Mouse (Mus musculus): ENCODE data around the gene Styxl1. TPM values are rescaled to one million over a fixed set of nuclear protein-coding genes. Genes with fewer than 3 reads are reported as not detected.

Styxl1 gene
- total and polyA plus RNA-seq, 3 experiments, result 0.17 TPM; not detected in 2

GRCm38 (mm10) chr5:135701601-135702000 is 76.6 kb downstream of the Styxl1 start:
- peaks cover 2 to 7% of the 10 kb centered on the region in 2 experiments; a peak in 2 of 4 replicates for H3K36me3 ChIP-seq (ENCODE audit: control insufficient read depth in 1 of 2, insufficient read depth in 2 of 2, low read length in 2 of 2)
- H3K27ac ChIP-seq (ENCODE audit: control insufficient read depth, low read depth, low read length), result no peak overlapping the region
- no peak overlapping the region for H3K9ac ChIP-seq (ENCODE audit: control insufficient read depth, low read depth, low read length, poor library complexity, severe bottlenecking)
- no peak for TF ChIP-seq SMC3 (IDR thresholded peaks at IDR 0.05; ENCODE audit: low read depth, low read length)
- no peak for TF ChIP-seq TAL1 (IDR thresholded peaks at IDR 0.05; ENCODE audit: low read length)
- TF ChIP-seq RCOR1 (IDR thresholded peaks at IDR 0.05; ENCODE audit: low read depth, low read length), result no peak
- TF ChIP-seq NELFE (IDR thresholded peaks at IDR 0.05; ENCODE audit: low read depth, low read length), result no peak
- TF ChIP-seq USF1 (IDR thresholded peaks at IDR 0.05; ENCODE audit: low read depth, low read length), result no peak
- no peak for TF ChIP-seq POLR2AphosphoS2 (IDR thresholded peaks at IDR 0.05; ENCODE audit: low read length)
- TF ChIP-seq JUND (IDR thresholded peaks at IDR 0.05; ENCODE audit: low read depth, low read length), result no peak
- no peak for TF ChIP-seq TCF12 (IDR thresholded peaks at IDR 0.05; ENCODE audit: low read depth, low read length)
- TF ChIP-seq MAZ (IDR thresholded peaks at IDR 0.05; ENCODE audit: low read depth, low read length), result no peak
- TF ChIP-seq EP300 (IDR thresholded peaks at IDR 0.05; ENCODE audit: low read depth in 1 of 2, low read length in 2 of 2), result no peak
- no peak for TF ChIP-seq CHD1 (IDR thresholded peaks at IDR 0.05; ENCODE audit: low read depth, low read length)
- TF ChIP-seq HCFC1 (IDR thresholded peaks at IDR 0.05; ENCODE audit: low read depth, low read length), result no peak
- TF ChIP-seq BHLHE40 (IDR thresholded peaks at IDR 0.05; ENCODE audit: borderline replicate concordance, low read depth, low read length), result no peak
- no peak for TF ChIP-seq ZC3H11A (IDR thresholded peaks at IDR 0.05; ENCODE audit: low read depth, low read length)
- no peak for TF ChIP-seq KAT2A (conservative IDR thresholded peaks at IDR 0.05; ENCODE audit: low read depth, low read length)
- no peak for TF ChIP-seq ZKSCAN1 (IDR thresholded peaks at IDR 0.05; ENCODE audit: low read depth, low read length)
- no peak for TF ChIP-seq MYC (IDR thresholded peaks at IDR 0.05; ENCODE audit: low read depth, low read length)
- TF ChIP-seq MXI1 (IDR thresholded peaks at IDR 0.05; ENCODE audit: low read depth, low read length), result no peak
- H3K9me3 ChIP-seq (replicated peaks; ENCODE audit: insufficient read depth, low read length), result no peaks in the 10 kb centered on the region
- no peak for DNase-seq (ENCODE audit: low read depth, low spot score)
- peaks cover 0 to 12% of the 10 kb centered on the region in 2 experiments; a peak in 3 of 4 replicates for H3K4me1 ChIP-seq (ENCODE audit: control insufficient read depth in 1 of 2, insufficient read depth in 2 of 2, low read length in 2 of 2)
- no peak overlapping the region for H3K4me3 ChIP-seq (ENCODE audit: control insufficient read depth in 1 of 2, insufficient read depth in 1 of 2, low read depth in 2 of 2, low read length in 2 of 2)
- no peaks in the 10 kb centered on the region for H3K27me3 ChIP-seq (ENCODE audit: control insufficient read depth in 1 of 2, insufficient read depth in 2 of 2, low read length in 2 of 2)
- H3K79me2 ChIP-seq (ENCODE audit: control insufficient read depth, insufficient read depth, low read length, poor library complexity), result no peaks in the 10 kb centered on the region; the same call in 1 of the 2 replicates

GRCm38 (mm10) chr5:135697711-135698111 is 80.5 kb downstream of the Styxl1 start:
- Histone ChIP-seq H3K27me3 (ENCODE audit: control insufficient read depth in 1 of 2, insufficient read depth in 2 of 2, low read length in 2 of 2) (no peaks in the 10 kb centered on the region), H3K9me3 (replicated peaks; ENCODE audit: insufficient read depth, low read length) (no peaks in the 10 kb centered on the region), H3K9ac (ENCODE audit: control insufficient read depth, low read depth, low read length, poor library complexity, severe bottlenecking) (no peak overlapping the region), H3K36me3 (ENCODE audit: control insufficient read depth in 1 of 2, insufficient read depth in 2 of 2, low read length in 2 of 2) (peaks cover 2 to 7% of the 10 kb centered on the region in 2 experiments; a peak in 2 of 4 replicates), H3K79me2 (ENCODE audit: control insufficient read depth, insufficient read depth, low read length, poor library complexity) (no peaks in the 10 kb centered on the region), H3K27ac (ENCODE audit: control insufficient read depth, low read depth, low read length) (peak overlapping the region; percentile 64), H3K4me1 (ENCODE audit: control insufficient read depth in 1 of 2, insufficient read depth in 2 of 2, low read length in 2 of 2) (peaks cover 0 to 5% of the 10 kb centered on the region in 2 experiments; a peak in 3 of 4 replicates), H3K4me3 (ENCODE audit: control insufficient read depth in 1 of 2, insufficient read depth in 1 of 2, low read depth in 2 of 2, low read length in 2 of 2) (no peak overlapping the region)
- TF ChIP-seq ETS1 (IDR thresholded peaks at IDR 0.05; ENCODE audit: low read depth, low read length) (peak; percentile 62), ZKSCAN1 (IDR thresholded peaks at IDR 0.05; ENCODE audit: low read depth, low read length) (no peak), KAT2A (conservative IDR thresholded peaks at IDR 0.05; ENCODE audit: low read depth, low read length) (0 out of 2 replicates have a peak, but pooled peaks have one; percentile 14), EP300 (IDR thresholded peaks at IDR 0.05; ENCODE audit: low read depth in 1 of 2, low read length in 2 of 2) (peak; percentile 20 to 64; a peak in 2 of 4 replicates), MEF2A (IDR thresholded peaks at IDR 0.05; ENCODE audit: extremely low read depth, insufficient replicate concordance, low read depth, low read length, poor library complexity, severe bottlenecking) (peak; percentile 36; the same call in 1 of the 2 replicates), MAFK (IDR thresholded peaks at IDR 0.05; ENCODE audit: borderline replicate concordance, low read depth, low read length) (no peak), TCF12 (IDR thresholded peaks at IDR 0.05; ENCODE audit: low read depth, low read length) (peak; percentile 47; the same call in 1 of the 2 replicates), MXI1 (IDR thresholded peaks at IDR 0.05; ENCODE audit: low read depth, low read length) (peak; percentile 39; the same call in 1 of the 2 replicates), RCOR1 (IDR thresholded peaks at IDR 0.05; ENCODE audit: low read depth, low read length) (no peak), GATA1 (IDR thresholded peaks at IDR 0.05; ENCODE audit: low read depth, low read length) (peak; percentile 50), NRF1 (IDR thresholded peaks at IDR 0.05; ENCODE audit: insufficient read depth, low read depth, low read length, poor library complexity, severe bottlenecking) (no peak), SIN3A (IDR thresholded peaks at IDR 0.05; ENCODE audit: low read length) (peak; percentile 58), POLR2AphosphoS2 (IDR thresholded peaks at IDR 0.05; ENCODE audit: low read length) (peak; percentile 36; the same call in 1 of the 2 replicates)
- DNase-seq (ENCODE audit: low read depth, low spot score), result peak; percentile 88

Data from MEL (cell line).